9 mouse cellular contexts compared by ENCODE assay signal in genomic region chr5:144289769-144290440, GRCm38 (mm10). TPM values are rescaled to one million over a fixed set of nuclear protein-coding genes. Genes with fewer than 3 reads are reported as not detected.
A peak's percentile ranks its signal among the peaks of the same experiment; 100 is the strongest.
DNase-seq lines count a peak whose midpoint lies in the region; ATAC-seq and TF ChIP-seq lines count a peak whose summit lies in the region.
"Had no signal": no experiment of that assay in that cellular context is flagged by ENCODE, and none has a peak within 500 bp of the region (broad histone marks: within the 10 kb centered on the region; RNA-seq: fewer than 3 reads in every experiment).

No protein-coding gene starts in this region.

- H3K9me3 ChIP-seq in heart, embryonic 11.5 days (replicated peaks; ENCODE audit: control insufficient read depth, low read length) = no peaks in the 10 kb centered on the region
- H3K9me3 ChIP-seq in kidney, embryonic 16.5 days (ENCODE audit: low read length) = no peaks in the 10 kb centered on the region

- H3ac ChIP-seq in myocyte (ENCODE audit: control insufficient read depth, insufficient read length) = no peak overlapping the region

- 58% methylated on average over 4 of the region's 4 CpGs for WGBS in heart, embryonic 11.5 days (ENCODE audit: insufficient replicate concordance)
- 78% methylated on average over 4 of the region's 4 CpGs for WGBS in kidney, embryonic 16.5 days

- H3K4me3 ChIP-seq in heart, embryonic 11.5 days (ENCODE audit: low read depth, low read length) = no peak overlapping the region
- H3K4me3 ChIP-seq in myocyte = no peak overlapping the region
- H3K4me3 ChIP-seq in kidney, embryonic 16.5 days (ENCODE audit: low read length) = no peak overlapping the region

- no peak overlapping the region; the same call in 1 of the 2 replicates for H3K4me2 ChIP-seq in heart, embryonic 11.5 days
- peak overlapping the region; percentile 41 for H3K4me2 ChIP-seq in myocyte (ENCODE audit: low read depth)
- H3K4me2 ChIP-seq in kidney, embryonic 16.5 days (replicated peaks; ENCODE audit: low read depth, low read length) = no peak overlapping the region

- H3K9ac ChIP-seq in heart, embryonic 11.5 days (ENCODE audit: low read depth, low read length) = no peak overlapping the region
- H3K9ac ChIP-seq in kidney, embryonic 16.5 days (replicated peaks; ENCODE audit: low read length) = no peak overlapping the region

- no peak for TF ChIP-seq POLR2A in myocyte (IDR thresholded peaks at IDR 0.05; ENCODE audit: insufficient read length, low read depth)

- peak; percentile 37 to 81 for DNase-seq in left cerebral cortex, postnatal 25 days (ENCODE audit: low spot score in 2 of 2)
- no peak for DNase-seq in left cerebral cortex, adult 11 months (ENCODE audit: low spot score)
- peak; percentile 18 for DNase-seq in brain, embryonic 18.5 days (ENCODE audit: low read depth, low spot score)
- no peak for DNase-seq in adrenal gland, adult 8-10 months
- no peak for DNase-seq in kidney, adult 8-10 months
- DNase-seq: adrenal gland, postnatal 25 days had no signal

- H3K36me3 ChIP-seq in heart, embryonic 11.5 days (ENCODE audit: control insufficient read depth, insufficient read depth, low read length) = no peaks in the 10 kb centered on the region
- H3K36me3 ChIP-seq in myocyte (ENCODE audit: control insufficient read depth, insufficient read depth) = no peaks in the 10 kb centered on the region
- no peaks in the 10 kb centered on the region for H3K36me3 ChIP-seq in kidney, embryonic 16.5 days (ENCODE audit: insufficient read depth, low read length)

- no peaks in the 10 kb centered on the region for H3K27me3 ChIP-seq in heart, embryonic 11.5 days (ENCODE audit: control insufficient read depth, insufficient read depth, low read length)
- H3K27me3 ChIP-seq in myocyte (ENCODE audit: control insufficient read depth, insufficient read depth, insufficient read length) = no peaks in the 10 kb centered on the region
- no peaks in the 10 kb centered on the region for H3K27me3 ChIP-seq in kidney, embryonic 16.5 days (ENCODE audit: insufficient read depth, low read length)

- H3K4me1 ChIP-seq in heart, embryonic 11.5 days (ENCODE audit: control insufficient read depth, insufficient read depth, low read length) = peaks cover 10% of the 10 kb centered on the region
- no peaks in the 10 kb centered on the region for H3K4me1 ChIP-seq in kidney, embryonic 16.5 days (ENCODE audit: insufficient read depth, low read length)

- peaks cover 15% of the 10 kb centered on the region for H3K79me2 ChIP-seq in myocyte (ENCODE audit: control insufficient read depth, insufficient read depth)

- 0 out of 2 replicates have a peak, but pooled peaks have one; percentile 33 for ATAC-seq in heart, embryonic 11.5 days (replicated peaks; ENCODE audit: insufficient number of reproducible peaks, low FRiP score, low TSS enrichment)
- ATAC-seq in kidney, embryonic 16.5 days (ENCODE audit: low FRiP score, low TSS enrichment) = no peak

- peak overlapping the region; percentile 73 for H3K27ac ChIP-seq in heart, embryonic 11.5 days (ENCODE audit: low read depth, low read length)
- no peak overlapping the region for H3K27ac ChIP-seq in kidney, embryonic 16.5 days (ENCODE audit: low read length)

- intact Hi-C loops in left cerebral cortex, postnatal 25 days (cut with DNase I) = no loop called here

TF ChIP-seq in myocyte, 11 proteins besides CTCF, POLR2A, EP300 and RAD21:
- TF ChIP-seq USF1 (IDR thresholded peaks at IDR 0.05; ENCODE audit: low read depth) (peak; percentile 47), SRF (IDR thresholded peaks at IDR 0.05; ENCODE audit: control insufficient read depth, insufficient read length, low read depth) (no peak), MYOG (IDR thresholded peaks at IDR 0.05; ENCODE audit: control insufficient read depth in 1 of 3, insufficient read depth in 1 of 3, insufficient read length in 2 of 3, low read depth in 2 of 3) (peak in 2 of 3 experiments; percentile 11 to 42)
TF ChIP-seq in myocyte: peak in this region for 2.

RNA-seq across cellular contexts. Expression of gene Bri3, which starts 45.7 kb away (rescaled TPM):
- 10 to 100 TPM; 64.0 to 65.8 TPM for total RNA-seq in left cerebral cortex, postnatal 25 days (2021)
- polyA plus RNA-seq in heart, embryonic 11.5 days (2014; fragmentation: Nextera tagmentation; extraction: Ambion mirVana) = 108 and 110 TPM in 2 replicates
- polyA plus RNA-seq in myocyte (2012; fragmentation: generic; extraction: Trizol) = 153 TPM
- 112 and 118 TPM in 2 replicates for polyA plus RNA-seq in kidney, embryonic 16.5 days (2015; fragmentation: Nextera tagmentation; extraction: Ambion mirVana)
- total RNA-seq in adrenal gland, adult 8-10 months (2022) = 100 to 1,000 TPM; 101 to 135 (median 118) TPM

Comparison
In these comparisons a context has a peak if more than half of its experiments do, and no peak if none do; other contexts are left out.
1. DNase-seq: peak in left cerebral cortex, postnatal 25 days (2 of 2) and brain, embryonic 18.5 days (single experiment); none in left cerebral cortex, adult 11 months (single experiment), adrenal gland, adult 8-10 months (single experiment) and kidney, adult 8-10 months (0 of 2).